Mouse (Mus musculus) hindlimb bud, embryonic 11.5 days (tissue): Measurements from ENCODE around the gene Sptb.

Experiments
- DNase-seq: peaks from one replicate; pipeline ENCODE4 v3.0.0-alpha.2; 2012; ENCODE audit warnings: low read depth, low spot score; ENCODE audit errors: extremely low spot score

The Sptb gene

GRCm38 (mm10) chr12:76673794-76674222 is 36.5 kb downstream of the Sptb start:
- DNase-seq, result no peak

- no peak for DNase-seq
These were observed 38.3 kb downstream of the Sptb start for GRCm38 (mm10) chr12:76672008-76672407.

GRCm38 (mm10) chr12:76670533-76671086 is 39.7 kb downstream of the Sptb start:
- no peak for DNase-seq

GRCm38 (mm10) chr12:76669956-76670530 is 40.3 kb downstream of the Sptb start:
- no peak for DNase-seq

GRCm38 (mm10) chr12:76668654-76669419 is 41.5 kb downstream of the Sptb start:
- no peak for DNase-seq

GRCm38 (mm10) chr12:76651788-76652345 is 58.5 kb downstream of the Sptb start:
- no peak for DNase-seq

GRCm38 (mm10) chr12:76649708-76650687 is 60.3 kb downstream of the Sptb start:
- DNase-seq, result no peak

- DNase-seq, result no peak
These were observed 64.9 kb downstream of the Sptb start for GRCm38 (mm10) chr12:76645222-76646110.

GRCm38 (mm10) chr12:76643679-76644078 is 66.7 kb downstream of the Sptb start:
- DNase-seq, result no peak

GRCm38 (mm10) chr12:76642616-76643015 is 67.7 kb downstream of the Sptb start:
- DNase-seq, result no peak

GRCm38 (mm10) chr12:76640620-76641019 is 69.7 kb downstream of the Sptb start:
- DNase-seq, result no peak

- no peak for DNase-seq
These were observed 75.3 kb downstream of the Sptb start for GRCm38 (mm10) chr12:76634899-76635693.

GRCm38 (mm10) chr12:76623374-76623773 is 87.0 kb downstream of the Sptb start:
- no peak for DNase-seq

- DNase-seq, result no peak
These were observed 90.5 kb downstream of the Sptb start for GRCm38 (mm10) chr12:76619847-76620246.

GRCm38 (mm10) chr12:76618175-76618574 is 92.2 kb downstream of the Sptb start:
- no peak for DNase-seq

GRCm38 (mm10) chr12:76615580-76615937 is 94.8 kb downstream of the Sptb start:
- DNase-seq, result no peak

- no peak for DNase-seq
These were observed 95.3 kb downstream of the Sptb start for GRCm38 (mm10) chr12:76614868-76615579.

- DNase-seq, result no peak
These were observed 97.7 kb downstream of the Sptb start for GRCm38 (mm10) chr12:76612621-76613020.
